Mouse (Mus musculus) embryonic fibroblast, embryonic 13.5 days (primary cell): ENCODE results near the gene Ano6.

ENCODE experiments used
- CTCF ChIP-seq: IDR thresholded peaks from 2 replicates; pipeline ENCODE4 v1.5.1; 2011; ENCODE audit warnings: mild to moderate bottlenecking, control low read depth, low read length, moderate library complexity, borderline replicate concordance; ENCODE audit not compliant: insufficient read depth
- POLR2A ChIP-seq: IDR thresholded peaks from 2 replicates; pipeline ENCODE4 v1.6.1; 2011; ENCODE audit warnings: low read depth, mild to moderate bottlenecking, control low read depth, low read length, moderate library complexity

DNA sequence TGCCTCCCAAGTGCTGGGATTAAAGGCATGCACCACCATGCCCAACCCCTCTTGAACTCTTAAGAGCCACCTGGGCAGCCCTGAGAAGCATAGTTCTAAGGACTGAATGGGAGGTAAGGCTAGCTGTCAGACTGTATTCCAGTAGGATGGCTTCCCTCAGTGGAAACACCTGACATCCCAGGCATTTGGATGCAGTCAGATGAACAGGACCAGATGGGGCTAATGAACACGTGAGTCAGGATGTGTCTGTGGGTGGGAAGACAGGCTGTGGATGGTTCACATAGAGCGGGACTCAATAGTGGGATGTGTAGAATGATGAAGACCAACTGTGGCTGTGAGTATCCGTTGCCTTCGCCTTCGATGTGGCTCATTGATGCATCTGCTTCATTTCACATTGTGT is 83.6 kb downstream of the Ano6 start:
- TF ChIP-seq POLR2A = no peak
- no peak for TF ChIP-seq CTCF
